Mouse (Mus musculus) olfactory bulb, adult 2 months (tissue): Measurements from ENCODE around the gene Tgds.

Experiments
- CTCF ChIP-seq: fragments of 200-500 bp; IDR thresholded peaks from 2 replicates; pipeline ENCODE4 v1.5.1; 2012; ENCODE audit warnings: low read depth, mild to moderate bottlenecking, low read length, moderate library complexity; ENCODE audit not compliant: insufficient read depth
- POLR2A ChIP-seq: fragments of 200-500 bp; IDR thresholded peaks from 2 replicates; pipeline ENCODE4 v1.6.1; 2012; ENCODE audit warnings: mild to moderate bottlenecking, low read depth, low read length, moderate library complexity; ENCODE audit not compliant: insufficient read depth

DNA sequence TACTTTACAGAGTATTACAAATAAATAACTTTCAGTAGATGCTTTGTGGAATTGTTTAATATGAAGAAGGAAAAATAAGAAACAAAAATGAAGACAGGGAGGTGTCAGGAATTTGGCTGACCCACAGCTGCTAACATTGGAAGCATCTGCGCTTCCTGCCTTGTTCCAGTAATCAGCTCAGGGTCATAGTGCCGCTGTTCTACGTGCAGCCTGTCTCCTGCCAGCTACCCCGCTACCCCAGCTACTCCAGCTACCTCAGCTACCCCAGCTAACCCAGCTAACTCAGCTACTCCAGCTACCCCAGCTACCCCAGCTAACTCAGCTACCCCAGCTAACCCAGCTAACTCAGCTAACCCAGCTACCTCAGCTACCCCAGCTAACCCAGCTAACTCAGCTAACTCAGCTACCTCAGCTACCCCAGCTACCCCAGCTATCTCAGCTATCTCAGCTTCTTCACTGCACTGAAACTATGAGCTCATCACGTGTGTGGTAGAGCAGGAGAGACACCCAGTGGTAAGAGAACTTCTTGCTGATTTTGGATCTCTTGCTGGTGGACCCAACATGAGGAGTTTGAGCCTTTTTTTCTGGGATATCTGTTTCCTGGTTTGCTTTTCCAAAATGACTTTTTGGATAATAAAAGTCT is 19.2 kb upstream of the Tgds start:
- TF ChIP-seq CTCF (no peak), POLR2A (no peak)
